Mouse (Mus musculus) kidney, adult 2 months (tissue): ENCODE data around the gene Kalrn.

Source experiments
- CTCF ChIP-seq: fragments of 200-500 bp; conservative IDR thresholded peaks from 2 replicates; pipeline ENCODE4 v1.5.1; 2011; ENCODE audit warnings: low read depth, mild to moderate bottlenecking, control low read depth, low read length, moderate library complexity, mixed read lengths; ENCODE audit not compliant: insufficient read depth, insufficient read length
- POLR2A ChIP-seq: fragments of 200-500 bp; IDR thresholded peaks from one replicate; pipeline ENCODE4 v1.6.1; 2011; ENCODE audit warnings: low read depth, low read length, control low read depth

- TF ChIP-seq CTCF: no peak
- no peak for TF ChIP-seq POLR2A
Observed at GRCm38 (mm10) chr16:34352747-34353146, 220.6 kb downstream of the Kalrn start.
